Mouse (Mus musculus) kidney, adult 11 months (tissue): ENCODE measurements around the gene Pak1ip1.

Source experiments
- DNase-seq: peaks from one replicate; pipeline ENCODE4 v3.0.0; 2022

The Pak1ip1 gene

GRCm38 (mm10) chr13:41008271-41008670 is 7.4 kb downstream of the Pak1ip1 start:
- DNase-seq: peak; percentile 11

DNA sequence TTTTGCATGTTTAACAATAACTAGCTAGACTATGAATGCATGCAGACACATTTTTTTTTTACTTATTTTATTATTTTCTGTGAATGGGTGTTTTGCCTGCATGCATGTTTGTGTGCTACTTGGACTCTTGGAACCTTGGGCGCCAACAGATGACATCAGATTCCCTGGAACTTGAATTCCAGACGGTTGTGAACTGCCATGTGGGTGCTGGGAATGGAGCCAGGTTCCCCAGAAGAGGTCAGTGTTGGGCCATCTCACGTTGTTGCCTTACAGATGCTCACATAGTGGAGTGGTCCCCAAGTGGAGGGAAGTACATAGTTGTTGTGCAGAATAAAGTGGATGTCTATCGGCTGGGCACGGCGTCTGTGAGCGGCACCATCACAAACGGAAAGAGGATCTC is 8.1 kb downstream of the Pak1ip1 start:
- DNase-seq: no peak

DNA sequence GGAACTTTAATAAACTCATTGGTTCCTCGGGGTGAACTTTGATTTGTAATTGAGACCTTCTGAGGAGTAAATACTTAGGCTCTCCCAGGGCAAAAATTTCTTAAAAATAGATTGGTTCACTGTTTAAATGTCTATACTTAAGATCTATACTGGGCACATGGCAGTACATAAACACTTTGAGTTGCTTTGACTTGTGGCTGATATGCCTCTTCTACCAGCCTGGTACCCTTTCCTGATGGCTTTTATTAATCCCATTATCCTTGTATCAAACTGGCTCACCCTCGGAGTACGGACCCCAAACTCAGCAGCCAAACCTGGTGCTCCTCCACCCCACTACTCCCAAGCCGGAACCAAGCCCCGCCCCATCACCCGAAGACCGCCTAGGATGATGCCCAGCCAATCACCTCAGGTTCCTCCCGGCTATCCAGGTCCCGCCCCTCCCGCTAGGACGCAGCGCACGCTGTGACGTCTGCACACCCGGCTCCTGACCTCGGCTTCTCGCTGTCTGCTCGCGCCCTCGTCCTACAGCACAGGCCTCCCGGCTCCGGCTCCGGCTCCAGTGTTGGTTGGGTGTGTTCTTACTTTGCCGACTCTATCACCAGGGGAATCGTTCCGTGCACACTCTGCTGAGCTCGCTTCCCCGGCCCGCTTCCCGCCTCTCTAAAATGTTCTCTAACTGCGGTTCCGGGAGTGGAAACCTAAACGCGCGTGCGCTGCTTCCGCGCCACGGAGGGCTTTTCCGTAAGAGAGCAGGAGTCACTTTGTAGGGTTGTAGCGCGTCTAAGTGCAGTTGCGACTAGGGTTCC is 15.2 kb downstream of the Pak1ip1 start, which contains the start of gene Tmem14c:
TSS of gene Tmem14c (plus strand) at position 464 of the 806 bp plus-strand sequence.
- peak; percentile 94 for DNase-seq

DNA sequence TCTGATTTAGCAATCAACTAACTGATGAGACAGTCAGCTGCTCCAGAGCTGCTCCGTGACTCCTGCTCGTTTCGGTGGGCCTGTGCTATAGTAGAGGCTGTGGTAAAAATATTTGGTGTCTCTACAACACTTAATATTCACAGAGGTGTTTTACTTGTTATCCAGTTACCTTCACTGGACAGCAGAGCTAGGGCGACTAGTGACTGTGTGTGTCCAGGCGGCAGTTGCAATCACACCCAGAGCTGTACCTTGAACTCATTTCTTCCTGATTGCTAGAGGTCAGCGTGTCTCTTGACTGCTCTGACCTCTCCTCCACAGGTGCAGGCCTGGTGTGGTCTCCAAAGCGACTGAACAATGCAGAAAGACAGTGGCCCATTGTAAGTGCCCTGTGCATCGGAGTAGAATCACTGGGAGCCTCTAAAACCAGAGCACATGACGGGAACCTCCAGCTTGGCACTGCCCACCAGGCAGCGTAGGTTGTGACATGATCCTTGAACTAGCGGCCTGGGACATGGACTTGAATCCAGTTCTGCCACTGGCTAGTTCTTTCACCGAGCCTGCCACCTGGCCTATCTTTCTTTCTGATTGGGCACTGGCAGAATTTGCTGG is 16.1 kb downstream of the Pak1ip1 start:
- DNase-seq: peak; percentile 33

DNA sequence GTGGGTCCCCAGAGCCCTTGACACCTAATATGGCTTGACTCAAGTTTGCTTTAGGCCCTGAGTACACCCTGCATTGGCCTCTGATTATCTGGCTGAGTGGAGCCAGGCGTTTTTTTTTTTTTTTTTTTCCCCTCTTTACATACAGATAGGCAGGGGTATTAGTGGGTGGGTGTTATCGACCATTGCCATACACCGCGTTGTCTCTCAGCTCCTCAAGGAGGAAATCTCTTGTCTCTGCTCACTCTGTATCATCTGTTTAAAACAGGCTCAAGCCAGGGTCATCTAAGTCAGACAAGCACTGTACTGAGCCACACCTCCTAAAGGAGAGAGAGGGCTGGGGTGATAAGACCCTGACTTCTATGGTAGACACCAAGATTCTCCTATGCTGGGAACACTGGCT is 17.0 kb downstream of the Pak1ip1 start:
- no peak for DNase-seq

- DNase-seq: no peak
Observed at GRCm38 (mm10) chr13:41018236-41018635, 17.4 kb downstream of the Pak1ip1 start.

GRCm38 (mm10) chr13:41018756-41019591 is 18.2 kb downstream of the Pak1ip1 start:
- no peak for DNase-seq

GRCm38 (mm10) chr13:41020494-41020893 is 19.7 kb downstream of the Pak1ip1 start:
- no peak for DNase-seq

DNA sequence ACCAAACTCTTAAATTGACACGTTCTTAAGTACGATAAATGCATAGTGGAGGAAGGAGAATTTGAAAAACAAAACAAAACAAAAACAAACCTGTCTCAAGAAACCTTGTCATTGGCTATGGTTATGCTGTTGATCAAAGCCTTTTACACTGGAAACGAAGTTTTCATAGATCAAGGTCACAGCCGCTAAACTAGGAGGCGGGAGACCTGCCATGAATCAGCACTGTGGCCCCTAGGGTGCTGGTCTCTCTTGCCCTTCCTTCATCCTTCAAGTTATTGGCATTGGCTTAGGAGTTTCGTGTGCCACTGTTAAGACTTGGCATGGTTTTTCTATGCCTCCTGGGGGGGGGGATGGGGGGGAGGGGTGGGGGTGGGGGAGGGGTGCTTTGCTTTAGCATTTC is 20.8 kb downstream of the Pak1ip1 start:
- no peak for DNase-seq

DNA sequence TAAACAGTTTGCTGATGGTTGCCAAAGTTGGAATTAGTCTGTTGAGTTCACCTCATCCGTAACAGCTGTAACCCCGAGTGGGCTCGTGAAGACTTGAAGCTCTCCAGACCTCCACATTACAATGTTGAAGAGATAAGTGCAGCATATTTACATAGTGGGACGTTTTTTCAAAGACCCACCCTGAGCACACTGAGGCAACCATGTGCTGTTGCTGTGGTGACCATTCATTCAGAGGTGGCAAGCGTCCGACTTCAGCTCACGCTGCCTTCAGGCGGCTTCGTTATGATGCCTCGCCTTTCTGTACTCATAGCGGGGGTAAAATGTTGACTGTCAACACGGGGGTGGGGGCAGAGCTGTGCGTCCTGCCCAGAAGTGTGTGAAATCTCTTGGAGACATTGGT is 21.3 kb downstream of the Pak1ip1 start:
- no peak for DNase-seq

- DNase-seq: no peak
Observed at GRCm38 (mm10) chr13:41030098-41030497, 29.3 kb downstream of the Pak1ip1 start.

- no peak for DNase-seq
Observed at GRCm38 (mm10) chr13:41042511-41042910, 41.7 kb downstream of the Pak1ip1 start.

DNA sequence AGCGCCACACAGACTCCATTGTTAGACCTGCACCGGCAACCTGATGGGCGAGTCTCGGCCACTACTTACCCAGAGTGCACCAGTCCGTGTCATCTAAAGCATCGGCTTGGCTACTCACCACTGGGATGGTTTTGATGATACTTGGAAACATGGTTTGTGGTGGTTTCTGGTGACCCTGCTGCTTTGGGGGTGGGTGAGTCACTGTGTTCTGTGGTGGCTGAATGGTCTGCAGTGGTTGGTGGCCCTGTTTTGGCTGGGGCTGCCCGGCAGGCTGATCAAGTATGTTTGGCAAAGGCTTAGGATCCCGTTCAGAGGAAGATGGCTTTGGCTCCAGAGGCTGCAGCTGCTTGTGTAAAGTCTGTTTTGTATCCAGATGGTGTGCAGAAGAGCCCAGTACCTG is 45.1 kb downstream of the Pak1ip1 start:
- no peak for DNase-seq

GRCm38 (mm10) chr13:41047280-41047679 is 46.5 kb downstream of the Pak1ip1 start:
- no peak for DNase-seq

- DNase-seq: no peak
Observed at GRCm38 (mm10) chr13:41051965-41052364, 51.1 kb downstream of the Pak1ip1 start.
